Mouse (Mus musculus) myocyte (in vitro differentiated cells): Measurements from ENCODE around the gene Orai2. TPM values are rescaled to one million over a fixed set of nuclear protein-coding genes. Genes with fewer than 3 reads are reported as not detected.

Source experiments
- H3K27me3 ChIP-seq: one replicate; pipeline ENCODE4 v1.6.1; 2011; ENCODE audit not compliant: control insufficient read depth, insufficient read depth, insufficient read length
- H3K36me3 ChIP-seq: one replicate; pipeline ENCODE4 v1.6.1; 2011; ENCODE audit not compliant: control insufficient read depth, insufficient read depth
- H3K4me2 ChIP-seq: one replicate; pipeline ENCODE4 v1.6.1; 2011; ENCODE audit warnings: low read depth, control low read depth
- H3K4me3 ChIP-seq: one replicate; pipeline ENCODE4 v1.5.1; 2011; ENCODE audit warnings: mild to moderate bottlenecking, control low read depth, moderate library complexity
- H3K79me2 ChIP-seq: one replicate; pipeline ENCODE4 v1.6.1; 2011; ENCODE audit not compliant: control insufficient read depth, insufficient read depth
- H3ac ChIP-seq: one replicate; pipeline ENCODE4 v1.6.1; 2011; ENCODE audit not compliant: control insufficient read depth, insufficient read length
- CEBPB ChIP-seq: IDR thresholded peaks from 2 replicates; pipeline ENCODE4 v1.6.1; 2011; ENCODE audit warnings: mild to moderate bottlenecking, moderate library complexity; ENCODE audit not compliant: poor library complexity, insufficient read depth, severe bottlenecking
- E2F4 ChIP-seq: IDR thresholded peaks from one replicate; pipeline ENCODE4 v1.6.1; 2011; ENCODE audit warnings: mild to moderate bottlenecking, control low read depth, moderate library complexity; ENCODE audit not compliant: insufficient read depth
- MAX ChIP-seq: IDR thresholded peaks from one replicate; pipeline ENCODE4 v1.6.1; 2011; ENCODE audit warnings: low read depth, mild to moderate bottlenecking, control low read depth
- MYOD1 ChIP-seq, 3 experiments: IDR thresholded peaks; one replicate each; pipeline ENCODE4 v1.6.1; 2011; ENCODE audit warnings: control low read depth in 2 of 3, low read depth in 2 of 3, mild to moderate bottlenecking in 2 of 3, moderate library complexity in 1 of 3; ENCODE audit not compliant: insufficient read length in 2 of 3, control insufficient read depth in 1 of 3
- MYOG ChIP-seq, 3 experiments: IDR thresholded peaks; one replicate each; pipeline ENCODE4 v1.6.1; 2011; ENCODE audit warnings: control low read depth in 2 of 3, low read depth in 2 of 3, mild to moderate bottlenecking in 2 of 3; ENCODE audit not compliant: insufficient read length in 2 of 3, control insufficient read depth in 1 of 3, insufficient read depth in 1 of 3
- POLR2A ChIP-seq: IDR thresholded peaks from one replicate; pipeline ENCODE4 v1.6.1; 2011; ENCODE audit warnings: low read depth, mild to moderate bottlenecking, control low read depth, moderate library complexity; ENCODE audit not compliant: insufficient read length
- POLR2AphosphoS2 ChIP-seq: IDR thresholded peaks from one replicate; pipeline ENCODE4 v1.6.1; 2011; ENCODE audit warnings: low read depth, control low read depth; ENCODE audit not compliant: insufficient read length
- REST ChIP-seq: IDR thresholded peaks from one replicate; pipeline ENCODE4 v1.6.1; 2011; ENCODE audit warnings: mild to moderate bottlenecking, control low read depth, moderate library complexity; ENCODE audit not compliant: insufficient read depth, insufficient read length
- SRF ChIP-seq: IDR thresholded peaks from one replicate; pipeline ENCODE4 v1.6.1; 2011; ENCODE audit warnings: low read depth; ENCODE audit not compliant: control insufficient read depth, insufficient read length
- TCF12 ChIP-seq: IDR thresholded peaks from one replicate; pipeline ENCODE4 v1.6.1; 2011; ENCODE audit warnings: mild to moderate bottlenecking, control low read depth; ENCODE audit not compliant: poor library complexity, insufficient read depth, severe bottlenecking
- TCF3 ChIP-seq: IDR thresholded peaks from one replicate; pipeline ENCODE4 v1.6.1; 2011; ENCODE audit warnings: low read depth, control low read depth; ENCODE audit not compliant: insufficient read length
- USF1 ChIP-seq: IDR thresholded peaks from one replicate; pipeline ENCODE4 v1.6.1; 2011; ENCODE audit warnings: low read depth, mild to moderate bottlenecking, control low read depth, moderate library complexity
- polyA plus RNA-seq: library from polyadenylated mRNA; unstranded; fragments of >200 nt; fragmentation: generic; extraction: Trizol; gene quantifications from one replicate; pipeline ENCODE4 v1.2.1, GENCODE M21; 2012; ENCODE audit warnings: missing spikeins

Orai2 gene
- 18.2 TPM for polyA plus RNA-seq

DNA sequence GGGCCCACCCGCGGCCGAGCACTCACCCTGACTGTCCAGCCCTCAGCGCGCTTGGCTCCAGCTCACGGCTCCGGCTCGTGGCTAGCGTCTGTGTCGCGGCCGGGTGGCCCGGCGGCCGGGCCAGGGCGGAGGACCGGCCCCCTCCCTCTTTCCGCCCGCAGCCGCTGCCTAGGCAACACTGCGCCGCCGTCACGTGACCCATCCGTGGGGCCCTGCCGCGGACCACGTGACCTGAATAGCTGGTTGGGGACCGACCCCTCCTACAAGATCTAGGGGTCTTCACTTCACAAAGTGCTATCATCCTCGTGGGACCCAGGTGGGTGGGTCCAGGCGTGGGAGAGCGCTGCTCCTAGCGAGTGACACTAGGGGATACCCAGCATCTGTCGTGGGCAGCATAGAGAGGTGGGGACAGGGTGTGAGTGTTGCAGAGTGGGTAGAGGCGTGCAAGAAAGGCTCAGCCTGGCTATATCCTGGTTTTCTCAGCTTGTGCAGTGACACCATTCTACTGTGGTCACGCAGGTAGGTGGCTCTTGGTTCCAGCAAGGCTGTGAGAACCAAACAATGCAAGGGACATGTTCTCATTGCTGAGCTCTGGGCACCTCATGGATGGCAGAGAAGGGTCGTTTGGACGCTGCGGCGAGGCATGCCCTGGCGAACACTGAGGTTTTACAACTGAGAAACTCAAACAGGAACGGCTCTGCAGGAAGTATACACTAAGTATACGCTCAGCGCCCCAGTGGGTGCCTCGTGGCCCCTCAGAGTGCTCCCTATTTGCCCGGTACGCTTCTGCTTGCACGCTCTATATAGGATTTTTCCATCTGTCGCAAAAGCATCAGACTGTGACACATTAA, at the start of gene Orai2:
Gene Orai2 (minus strand): TSS at position 202 of the 851 bp plus-strand sequence.
- Histone ChIP-seq H3K4me2 (peak within 1 kb of the TSS; percentile 92), H3K36me3 (peaks cover 5% of the 10 kb centered on the region), H3K27me3 (no peaks in the 10 kb centered on the region), H3K79me2 (peaks cover 10% of the 10 kb centered on the region), H3K4me3 (peak within 1 kb of the TSS; percentile 67), H3ac (peak within 1 kb of the TSS; percentile 32)
- TF ChIP-seq MYOD1 (IDR thresholded peaks at IDR 0.05; ENCODE audit: control insufficient read depth in 1 of 3, insufficient read length in 2 of 3, low read depth in 2 of 3) = no peak
- peak; percentile 56 for TF ChIP-seq POLR2A
- peak; percentile 98 for TF ChIP-seq USF1
- no peak for TF ChIP-seq CEBPB
- no peak for TF ChIP-seq POLR2AphosphoS2

DNA sequence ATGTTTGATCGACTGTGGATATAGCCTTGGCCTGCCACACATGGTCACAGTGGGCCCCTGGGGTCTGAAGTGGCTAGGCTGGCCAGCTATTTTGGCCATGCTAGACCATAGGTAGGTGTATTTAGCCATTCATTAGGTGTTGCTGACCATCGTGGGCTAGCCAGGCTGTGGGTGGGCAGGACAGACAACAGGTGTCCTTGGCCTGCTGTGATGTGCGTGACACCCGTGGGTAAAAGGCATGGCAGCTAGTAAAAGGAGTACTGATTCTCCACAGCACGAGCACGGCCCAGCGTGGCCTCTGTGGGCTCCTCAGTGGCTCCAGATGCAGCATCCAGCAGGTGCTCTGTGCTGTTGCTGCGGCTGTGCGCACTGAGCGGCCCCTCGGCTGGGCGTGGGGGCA, 48.1 kb upstream of the Orai2 start:
- no peak overlapping the region for H3ac ChIP-seq
- TF ChIP-seq REST = no peak
- TF ChIP-seq MYOG (IDR thresholded peaks at IDR 0.05; ENCODE audit: control insufficient read depth in 1 of 3, insufficient read depth in 1 of 3, insufficient read length in 2 of 3, low read depth in 2 of 3) = peak in 2 of 3 experiments; percentile 42 to 45
- no peak for TF ChIP-seq SRF
- TF ChIP-seq MYOD1 (IDR thresholded peaks at IDR 0.05; ENCODE audit: control insufficient read depth in 1 of 3, insufficient read length in 2 of 3, low read depth in 2 of 3) = peak in 2 of 3 experiments; percentile 9 to 88
- TF ChIP-seq POLR2AphosphoS2 = no peak
- no peak overlapping the region for H3K4me3 ChIP-seq
- H3K27me3 ChIP-seq = no peaks in the 10 kb centered on the region
- H3K36me3 ChIP-seq = no peaks in the 10 kb centered on the region
- H3K4me2 ChIP-seq = no peak overlapping the region
- no peaks in the 10 kb centered on the region for H3K79me2 ChIP-seq

DNA sequence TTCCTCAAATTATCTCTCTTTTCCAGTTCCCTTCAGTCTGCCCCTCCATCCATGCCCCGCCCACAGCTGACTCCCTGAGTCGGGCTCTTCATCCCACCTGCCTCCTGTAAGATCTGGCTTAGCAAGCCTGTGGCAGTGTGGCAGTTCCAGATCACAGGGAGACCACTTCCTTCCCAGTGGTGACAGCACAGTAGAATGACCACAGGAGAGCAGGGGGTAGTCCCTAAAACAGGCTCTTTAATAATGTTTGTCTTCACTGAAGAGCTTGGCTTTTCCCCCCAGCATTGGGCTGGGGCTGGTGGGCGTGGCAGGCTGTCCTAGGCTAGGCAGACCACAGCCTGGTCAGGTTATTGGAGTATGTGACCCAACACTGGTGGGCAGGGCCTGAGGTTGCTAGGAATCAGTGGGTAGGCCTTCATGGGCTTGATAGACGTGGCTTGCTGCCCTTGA, 47.4 kb upstream of the Orai2 start:
- Histone ChIP-seq H3K4me2 (no peak overlapping the region), H3K79me2 (no peaks in the 10 kb centered on the region), H3K27me3 (no peaks in the 10 kb centered on the region), H3ac (no peak overlapping the region), H3K4me3 (no peak overlapping the region), H3K36me3 (no peaks in the 10 kb centered on the region)
- no peak for TF ChIP-seq REST
- no peak for TF ChIP-seq MAX
- TF ChIP-seq TCF12 = no peak
- no peak for TF ChIP-seq SRF
- TF ChIP-seq POLR2AphosphoS2 = no peak
- no peak for TF ChIP-seq CEBPB
- no peak for TF ChIP-seq USF1
- TF ChIP-seq E2F4 = no peak
- no peak for TF ChIP-seq TCF3
- TF ChIP-seq POLR2A = no peak
- TF ChIP-seq MYOG (IDR thresholded peaks at IDR 0.05; ENCODE audit: control insufficient read depth in 1 of 3, insufficient read depth in 1 of 3, insufficient read length in 2 of 3, low read depth in 2 of 3) = no peak
- no peak for TF ChIP-seq MYOD1 (IDR thresholded peaks at IDR 0.05; ENCODE audit: control insufficient read depth in 1 of 3, insufficient read length in 2 of 3, low read depth in 2 of 3)

DNA sequence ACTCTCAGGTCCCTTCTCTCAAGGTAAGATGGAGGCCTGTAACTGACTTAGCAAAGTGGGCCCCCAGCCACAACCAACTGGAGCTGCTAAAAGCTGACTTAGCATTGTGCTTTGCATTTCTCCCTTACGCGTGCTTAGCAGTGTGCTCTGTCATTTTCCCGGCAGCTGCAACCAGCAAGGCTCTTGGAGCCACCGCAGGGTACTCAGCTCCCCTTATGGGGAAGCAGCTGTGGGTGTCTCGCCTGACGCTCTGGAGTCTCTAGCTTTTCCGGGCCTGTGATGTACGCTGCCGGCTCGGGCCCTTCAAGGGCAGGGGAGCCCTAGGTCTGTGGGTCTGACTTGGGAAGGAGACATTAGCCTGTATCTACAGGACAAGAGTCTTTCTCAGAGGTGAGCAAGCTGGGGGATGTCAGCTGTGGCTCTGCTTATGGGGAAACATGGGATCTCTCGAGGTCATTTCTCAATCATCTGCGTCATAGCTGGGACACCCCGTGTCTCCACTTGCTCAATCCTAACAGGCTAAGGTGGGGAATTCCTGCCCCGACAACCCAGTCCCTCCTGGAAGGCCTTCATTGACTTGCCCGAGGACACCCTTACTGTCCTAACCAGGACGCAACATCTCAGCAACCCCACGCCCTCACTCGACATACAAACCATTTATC, 46.6 kb upstream of the Orai2 start:
- Histone ChIP-seq H3K4me2 (no peak overlapping the region), H3K27me3 (no peaks in the 10 kb centered on the region), H3K36me3 (no peaks in the 10 kb centered on the region), H3ac (no peak overlapping the region), H3K79me2 (no peaks in the 10 kb centered on the region), H3K4me3 (no peak overlapping the region)
- TF ChIP-seq SRF (no peak), REST (no peak), MYOD1 (IDR thresholded peaks at IDR 0.05; ENCODE audit: control insufficient read depth in 1 of 3, insufficient read length in 2 of 3, low read depth in 2 of 3) (peak in 1 of 3 experiments; percentile 34), POLR2A (no peak)

- no peaks in the 10 kb centered on the region for H3K27me3 ChIP-seq
- TF ChIP-seq TCF3 (no peak), USF1 (no peak), POLR2A (no peak), E2F4 (no peak), MYOD1 (IDR thresholded peaks at IDR 0.05; ENCODE audit: control insufficient read depth in 1 of 3, insufficient read length in 2 of 3, low read depth in 2 of 3) (peak in 1 of 3 experiments; percentile 2), TCF12 (no peak), REST (no peak), MAX (no peak), MYOG (IDR thresholded peaks at IDR 0.05; ENCODE audit: control insufficient read depth in 1 of 3, insufficient read depth in 1 of 3, insufficient read length in 2 of 3, low read depth in 2 of 3) (peak in 1 of 3 experiments; percentile 39), POLR2AphosphoS2 (no peak), CEBPB (no peak), SRF (no peak)
- no peak overlapping the region for H3K4me2 ChIP-seq
- no peak overlapping the region for H3ac ChIP-seq
- H3K36me3 ChIP-seq = no peaks in the 10 kb centered on the region
- no peak overlapping the region for H3K4me3 ChIP-seq
- H3K79me2 ChIP-seq = no peaks in the 10 kb centered on the region
These were observed 45.4 kb upstream of the Orai2 start for GRCm38 (mm10) chr5:136215958-136216357.
